Mouse (Mus musculus) myocyte (in vitro differentiated cells): ENCODE results near the gene Gstk1.

Experiments
- MYOG ChIP-seq, 3 experiments: IDR thresholded peaks; one replicate each; pipeline ENCODE4 v1.6.1; 2011; ENCODE audit warnings: control low read depth in 2 of 3, low read depth in 2 of 3, mild to moderate bottlenecking in 2 of 3; ENCODE audit not compliant: insufficient read length in 2 of 3, control insufficient read depth in 1 of 3, insufficient read depth in 1 of 3
- TCF3 ChIP-seq: IDR thresholded peaks from one replicate; pipeline ENCODE4 v1.6.1; 2011; ENCODE audit warnings: low read depth, control low read depth; ENCODE audit not compliant: insufficient read length

DNA sequence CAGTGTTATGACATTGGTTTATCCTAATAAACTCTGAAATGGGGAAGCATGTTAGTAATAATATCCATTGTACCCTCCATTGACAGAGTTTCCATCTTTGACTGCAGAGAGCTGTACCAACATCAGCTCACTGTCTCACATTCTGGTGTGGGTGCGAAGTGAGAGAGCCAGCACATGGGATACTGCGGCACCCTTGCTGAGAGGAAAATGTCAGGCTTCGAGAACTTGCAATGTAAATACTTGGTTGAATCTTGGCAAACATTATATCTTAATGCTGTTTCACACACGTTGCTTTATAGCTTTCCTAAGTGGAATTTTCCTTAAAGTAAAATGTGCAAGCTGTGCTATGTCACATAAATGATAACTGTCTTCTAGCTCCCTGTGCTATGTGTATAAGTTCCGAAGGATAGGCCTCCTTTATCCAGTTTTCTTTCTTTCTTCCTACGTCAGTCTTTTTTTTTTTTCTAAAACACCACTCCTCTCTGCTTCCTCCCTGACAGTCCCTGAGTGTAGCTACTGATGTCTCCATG lies 8.4 kb upstream of the Gstk1 start:
- TF ChIP-seq MYOG (IDR thresholded peaks at IDR 0.05; ENCODE audit: control insufficient read depth in 1 of 3, insufficient read depth in 1 of 3, insufficient read length in 2 of 3, low read depth in 2 of 3): no peak
- TF ChIP-seq TCF3: no peak
